Mouse (Mus musculus): ENCODE results near the gene Nup107. TPM values are rescaled to one million over a fixed set of nuclear protein-coding genes. Genes with fewer than 3 reads are reported as not detected.

Nup107 gene
- total and polyA plus RNA-seq, 3 experiments, result 80.2 to 91.6 TPM; not detected in 1

DNA sequence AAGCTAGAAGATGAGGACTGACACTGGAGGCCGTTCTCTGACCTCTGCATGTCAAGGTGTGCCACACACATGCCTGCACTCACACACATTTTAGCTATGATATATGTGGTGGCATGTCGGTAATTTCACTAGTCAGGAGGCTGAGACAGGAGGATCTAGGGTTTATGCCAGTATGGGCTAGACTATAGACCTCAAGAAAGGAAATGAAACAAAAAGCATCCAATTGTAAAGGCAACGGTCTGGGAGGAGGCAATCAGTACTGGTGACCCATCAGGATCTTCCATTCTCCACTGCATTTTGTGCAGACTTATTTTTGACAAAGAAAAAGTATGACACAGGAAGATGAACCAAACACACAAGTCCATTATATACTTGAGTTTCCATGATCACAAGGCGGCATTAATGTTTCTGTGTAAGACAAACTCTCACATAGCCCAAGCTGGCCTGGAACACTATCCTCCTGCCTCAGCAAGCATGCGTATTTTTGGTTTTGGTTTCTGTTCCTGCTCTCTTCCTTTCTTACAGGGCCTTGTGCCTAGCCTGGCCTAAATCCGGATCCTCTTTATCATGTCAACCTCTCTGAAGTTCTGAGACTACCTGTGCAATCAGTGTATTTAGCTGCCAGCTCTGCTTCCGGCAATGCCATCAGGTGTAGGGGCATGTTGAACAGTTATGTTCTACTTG, 37.1 kb upstream of the Nup107 start:
- peaks cover 88% of the 10 kb centered on the region for H3K79me2 ChIP-seq (ENCODE audit: control insufficient read depth, insufficient read depth, low read length, poor library complexity)
- peaks cover 15 to 18% of the 10 kb centered on the region in 2 experiments for H3K4me1 ChIP-seq (ENCODE audit: control insufficient read depth in 1 of 2, insufficient read depth in 2 of 2, low read length in 2 of 2)
- H3K36me3 ChIP-seq (ENCODE audit: control insufficient read depth in 1 of 2, insufficient read depth in 2 of 2, low read length in 2 of 2), result peaks cover 0 to 25% of the 10 kb centered on the region in 2 experiments; a peak in 3 of 4 replicates
- no peak overlapping the region for H3K4me3 ChIP-seq (ENCODE audit: control insufficient read depth in 1 of 2, insufficient read depth in 1 of 2, low read depth in 2 of 2, low read length in 2 of 2)
- no peak overlapping the region for H3K9ac ChIP-seq (ENCODE audit: control insufficient read depth, low read depth, low read length, poor library complexity, severe bottlenecking)
- TF ChIP-seq MYC (IDR thresholded peaks at IDR 0.05; ENCODE audit: low read depth, low read length), result no peak
- H3K9me3 ChIP-seq (replicated peaks; ENCODE audit: insufficient read depth, low read length), result no peaks in the 10 kb centered on the region
- no peak for DNase-seq (ENCODE audit: low read depth, low spot score)
- H3K27me3 ChIP-seq (ENCODE audit: control insufficient read depth in 1 of 2, insufficient read depth in 2 of 2, low read length in 2 of 2), result no peaks in the 10 kb centered on the region
- H3K27ac ChIP-seq (ENCODE audit: control insufficient read depth, low read depth, low read length), result peak overlapping the region; percentile 25

DNA sequence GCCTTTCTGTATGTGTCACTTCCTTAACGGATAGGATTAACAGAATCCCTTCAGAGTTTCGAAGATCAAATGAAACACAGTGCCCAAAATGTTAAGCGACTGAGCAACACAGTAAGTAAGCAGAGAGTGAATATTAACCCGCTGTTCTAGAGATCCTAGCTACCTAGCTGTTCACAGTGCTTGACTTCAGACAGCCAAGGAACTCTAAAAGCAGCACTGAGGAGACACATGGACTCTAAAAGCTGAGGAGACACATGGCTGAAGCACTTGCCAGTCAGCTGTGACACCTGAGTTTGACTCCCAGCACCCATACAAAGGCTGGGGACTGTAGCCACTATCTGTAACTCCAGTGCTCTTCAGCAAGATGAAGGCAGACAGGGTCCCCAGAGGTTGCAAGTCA, 36.5 kb upstream of the Nup107 start:
- H3K36me3 ChIP-seq (ENCODE audit: control insufficient read depth in 1 of 2, insufficient read depth in 2 of 2, low read length in 2 of 2), result peaks cover 0 to 25% of the 10 kb centered on the region in 2 experiments; a peak in 3 of 4 replicates
- TF ChIP-seq MAFK (IDR thresholded peaks at IDR 0.05; ENCODE audit: borderline replicate concordance, low read depth, low read length), result no peak
- no peak; the same call in 1 of the 2 replicates for TF ChIP-seq ETS1 (IDR thresholded peaks at IDR 0.05; ENCODE audit: low read depth, low read length)
- TF ChIP-seq MAX (IDR thresholded peaks at IDR 0.05; ENCODE audit: low read length), result 0 out of 2 replicates have a peak, but pooled peaks have one; percentile 16
- TF ChIP-seq NELFE (IDR thresholded peaks at IDR 0.05; ENCODE audit: low read depth, low read length), result no peak
- no peak for TF ChIP-seq ZKSCAN1 (IDR thresholded peaks at IDR 0.05; ENCODE audit: low read depth, low read length)
- peak; percentile 72 for TF ChIP-seq MXI1 (IDR thresholded peaks at IDR 0.05; ENCODE audit: low read depth, low read length)
- TF ChIP-seq GABPA (IDR thresholded peaks at IDR 0.05; ENCODE audit: low read depth, low read length), result no peak
- TF ChIP-seq MEF2A (IDR thresholded peaks at IDR 0.05; ENCODE audit: extremely low read depth, insufficient replicate concordance, low read depth, low read length, poor library complexity, severe bottlenecking), result no peak
- no peak for TF ChIP-seq KAT2A (conservative IDR thresholded peaks at IDR 0.05; ENCODE audit: low read depth, low read length)
- no peak for TF ChIP-seq POLR2A (IDR thresholded peaks at IDR 0.05; ENCODE audit: control insufficient read depth in 1 of 2, insufficient read depth in 1 of 2, low read depth in 1 of 2, low read length in 2 of 2, poor library complexity in 1 of 2)
- TF ChIP-seq HCFC1 (IDR thresholded peaks at IDR 0.05; ENCODE audit: low read depth, low read length), result no peak
- TF ChIP-seq TAL1 (IDR thresholded peaks at IDR 0.05; ENCODE audit: low read length), result no peak
- no peaks in the 10 kb centered on the region for H3K27me3 ChIP-seq (ENCODE audit: control insufficient read depth in 1 of 2, insufficient read depth in 2 of 2, low read length in 2 of 2)
- H3K9me3 ChIP-seq (replicated peaks; ENCODE audit: insufficient read depth, low read length), result no peaks in the 10 kb centered on the region
- 0 out of 2 replicates have a peak overlapping the region, but pooled peaks have one; percentile 9 for H3K9ac ChIP-seq (ENCODE audit: control insufficient read depth, low read depth, low read length, poor library complexity, severe bottlenecking)
- peaks cover 15 to 18% of the 10 kb centered on the region in 2 experiments for H3K4me1 ChIP-seq (ENCODE audit: control insufficient read depth in 1 of 2, insufficient read depth in 2 of 2, low read length in 2 of 2)
- peak overlapping the region; percentile 25 for H3K27ac ChIP-seq (ENCODE audit: control insufficient read depth, low read depth, low read length)
- peak; percentile 41 for DNase-seq (ENCODE audit: low read depth, low spot score)
- H3K4me3 ChIP-seq (ENCODE audit: control insufficient read depth in 1 of 2, insufficient read depth in 1 of 2, low read depth in 2 of 2, low read length in 2 of 2), result no peak overlapping the region
- peaks cover 82% of the 10 kb centered on the region for H3K79me2 ChIP-seq (ENCODE audit: control insufficient read depth, insufficient read depth, low read length, poor library complexity)

DNA sequence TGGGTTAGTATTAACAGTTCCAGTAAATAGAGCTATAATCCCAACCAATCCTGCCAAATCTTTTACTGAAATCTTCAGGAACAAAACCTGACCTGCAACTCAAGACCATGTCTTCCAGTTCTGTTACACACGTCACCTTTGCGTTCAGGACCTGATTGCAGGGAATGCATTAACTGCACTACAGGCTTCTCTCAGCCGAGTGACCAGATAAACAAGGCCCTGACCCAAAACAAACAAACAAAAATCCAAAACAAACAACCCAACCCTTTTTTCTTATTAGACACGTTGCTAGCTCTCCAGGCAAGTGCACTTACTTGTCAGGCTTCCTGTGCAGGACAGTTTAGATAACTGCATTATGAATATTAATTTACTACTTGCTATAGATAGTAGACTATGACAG, 36.0 kb upstream of the Nup107 start:
- Histone ChIP-seq H3K36me3 (ENCODE audit: control insufficient read depth in 1 of 2, insufficient read depth in 2 of 2, low read length in 2 of 2) (peaks cover 0 to 25% of the 10 kb centered on the region in 2 experiments; a peak in 3 of 4 replicates), H3K9ac (ENCODE audit: control insufficient read depth, low read depth, low read length, poor library complexity, severe bottlenecking) (no peak overlapping the region), H3K79me2 (ENCODE audit: control insufficient read depth, insufficient read depth, low read length, poor library complexity) (peaks cover 79% of the 10 kb centered on the region), H3K4me1 (ENCODE audit: control insufficient read depth in 1 of 2, insufficient read depth in 2 of 2, low read length in 2 of 2) (peaks cover 15 to 18% of the 10 kb centered on the region in 2 experiments), H3K4me3 (ENCODE audit: control insufficient read depth in 1 of 2, insufficient read depth in 1 of 2, low read depth in 2 of 2, low read length in 2 of 2) (no peak overlapping the region), H3K27me3 (ENCODE audit: control insufficient read depth in 1 of 2, insufficient read depth in 2 of 2, low read length in 2 of 2) (no peaks in the 10 kb centered on the region), H3K9me3 (replicated peaks; ENCODE audit: insufficient read depth, low read length) (no peaks in the 10 kb centered on the region), H3K27ac (ENCODE audit: control insufficient read depth, low read depth, low read length) (no peak overlapping the region)
- peak; percentile 38 for DNase-seq (ENCODE audit: low read depth, low spot score)
- TF ChIP-seq ZNF384 (IDR thresholded peaks at IDR 0.05; ENCODE audit: low read depth, low read length) (no peak), SIN3A (IDR thresholded peaks at IDR 0.05; ENCODE audit: low read length) (peak; percentile 45), MEF2A (IDR thresholded peaks at IDR 0.05; ENCODE audit: extremely low read depth, insufficient replicate concordance, low read depth, low read length, poor library complexity, severe bottlenecking) (no peak), MXI1 (IDR thresholded peaks at IDR 0.05; ENCODE audit: low read depth, low read length) (peak; percentile 38; the same call in 1 of the 2 replicates), NRF1 (IDR thresholded peaks at IDR 0.05; ENCODE audit: insufficient read depth, low read depth, low read length, poor library complexity, severe bottlenecking) (no peak), GATA1 (IDR thresholded peaks at IDR 0.05; ENCODE audit: low read depth, low read length) (0 out of 2 replicates have a peak, but pooled peaks have one; percentile 6), ETS1 (IDR thresholded peaks at IDR 0.05; ENCODE audit: low read depth, low read length) (no peak; the same call in 1 of the 2 replicates), EP300 (IDR thresholded peaks at IDR 0.05; ENCODE audit: low read depth in 1 of 2, low read length in 2 of 2) (peak in 1 of 2 experiments; percentile 40; a peak in 1 of 4 replicates), POLR2A (IDR thresholded peaks at IDR 0.05; ENCODE audit: control insufficient read depth in 1 of 2, insufficient read depth in 1 of 2, low read depth in 1 of 2, low read length in 2 of 2, poor library complexity in 1 of 2) (no peak), USF1 (IDR thresholded peaks at IDR 0.05; ENCODE audit: low read depth, low read length) (no peak)
